Mouse (Mus musculus): ENCODE results near the gene Cyb5r1. TPM values are rescaled to one million over a fixed set of nuclear protein-coding genes. Genes with fewer than 3 reads are reported as not detected.
"Not testable (repeated sequence)": the region's sequence is repeated elsewhere in the genome, so short reads cannot be mapped to it uniquely, and the experiment has no call there.

Cyb5r1 gene
- total RNA-seq, 2 experiments from 2014 or later, result 15.8 to 16.6 TPM

GRCm38 (mm10) chr1:134411706-134412629 lies 6.6 kb downstream of the Cyb5r1 start:
- intact Hi-C loops (cut with DNase I), result loop anchor here (10.0 kb wide), 1 partner anchor 357 kb away; no protein-coding TSS in a partner anchor
- no peak for DNase-seq (ENCODE audit: low spot score in 2 of 2)

GRCm38 (mm10) chr1:134414038-134414437 lies 8.7 kb downstream of the Cyb5r1 start:
- DNase-seq (ENCODE audit: low spot score in 2 of 2), result no peak
- intact Hi-C loops (cut with DNase I), result loop anchor here (2.0 to 10.0 kb wide), 2 partner anchors 51 to 359 kb away; no protein-coding TSS in a partner anchor

- intact Hi-C loops (cut with DNase I), result loop anchor here (2.0 to 10.0 kb wide), 2 partner anchors 52 to 360 kb away; no protein-coding TSS in a partner anchor
- no peak for DNase-seq (ENCODE audit: low spot score in 2 of 2)
Measured at GRCm38 (mm10) chr1:134414501-134415167, 9.3 kb downstream of the Cyb5r1 start.

- intact Hi-C loops (cut with DNase I), result loop anchor here (2.0 to 10.0 kb wide), 2 partner anchors 52 to 360 kb away; no protein-coding TSS in a partner anchor
Measured at GRCm38 (mm10) chr1:134415168-134415831, 9.9 kb downstream of the Cyb5r1 start, which contains the start of gene Adipor1. TSS of gene Adipor1 (plus strand) at chr1:134415378.

GRCm38 (mm10) chr1:134418414-134418975 lies 13.1 kb downstream of the Cyb5r1 start:
- intact Hi-C loops (cut with DNase I), result loop anchor here (10.0 kb wide), 1 partner anchor 364 kb away; no protein-coding TSS in a partner anchor
- DNase-seq (ENCODE audit: low spot score in 2 of 2), result no peak

More at GRCm38 (mm10) chr1:134415168-134415831, 9.9 kb downstream of the Cyb5r1 start, which contains the start of gene Adipor1:
- peak; percentile 97 to 99 for DNase-seq (ENCODE audit: low spot score in 2 of 2)

GRCm38 (mm10) chr1:134419176-134419575 lies 13.8 kb downstream of the Cyb5r1 start:
- no peak for DNase-seq (ENCODE audit: low spot score in 2 of 2)
- intact Hi-C loops (cut with DNase I), result loop anchor here (10.0 kb wide), 1 partner anchor 364 kb away; no protein-coding TSS in a partner anchor

DNA sequence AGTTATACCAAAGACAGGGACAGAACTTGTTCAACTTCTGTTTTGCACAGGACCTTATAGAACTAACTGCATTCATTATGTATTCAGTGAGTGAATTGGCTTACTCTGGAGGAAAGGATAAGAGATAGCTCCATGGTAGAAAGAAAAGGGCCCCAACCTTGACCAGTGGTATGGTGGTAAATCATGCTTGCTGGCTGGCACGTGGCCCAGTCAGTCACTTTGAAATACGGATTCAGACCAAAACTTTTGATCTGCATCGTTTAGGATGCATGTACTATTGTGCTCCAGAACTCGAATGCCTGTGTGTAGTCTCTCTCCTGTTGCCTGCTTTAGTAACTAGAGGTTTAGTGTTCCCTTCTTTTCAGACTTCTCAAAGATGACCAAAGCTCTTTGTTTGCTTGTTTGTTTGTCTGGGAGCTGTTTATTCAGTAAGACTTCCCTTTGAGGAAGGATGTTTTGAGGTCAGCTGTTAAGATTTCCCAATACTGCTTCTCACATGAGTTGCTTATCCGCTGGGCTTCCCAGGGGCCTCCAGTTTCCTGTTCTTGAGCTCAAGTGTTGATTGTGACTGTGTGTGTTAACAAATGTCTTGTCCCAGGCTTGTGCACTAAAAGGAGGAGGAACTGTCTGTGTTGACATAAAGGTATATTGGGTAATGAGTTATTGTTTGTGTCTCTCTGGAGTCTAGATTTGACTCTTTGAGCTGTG lies 14.5 kb downstream of the Cyb5r1 start:
- intact Hi-C loops (cut with DNase I), result loop anchor here (10.0 kb wide), 1 partner anchor 365 kb away; no protein-coding TSS in a partner anchor
- no peak for DNase-seq (ENCODE audit: low spot score in 2 of 2)

- DNase-seq (ENCODE audit: low spot score in 2 of 2), result no peak
- intact Hi-C loops (cut with DNase I), result no loop called here
Measured at GRCm38 (mm10) chr1:134423911-134424310, 18.6 kb downstream of the Cyb5r1 start.

DNA sequence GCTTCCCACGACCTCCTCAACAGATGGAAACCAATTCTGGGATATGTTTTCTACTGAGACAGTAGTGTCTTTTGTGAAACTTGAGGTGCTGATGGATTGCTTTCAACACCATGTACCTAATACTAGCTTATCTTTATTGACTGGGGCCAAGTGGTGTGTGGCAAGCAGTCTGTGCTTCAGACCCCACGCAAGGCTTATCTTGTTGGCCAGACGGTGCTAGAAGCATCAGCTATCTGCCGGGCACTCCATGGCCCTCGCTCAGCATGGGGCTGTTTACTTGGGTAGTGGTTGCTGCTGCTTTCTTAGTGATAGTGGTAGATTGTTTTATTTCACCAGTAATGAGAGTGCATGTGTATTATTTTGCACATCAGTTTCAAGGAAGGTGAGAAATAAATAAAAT lies 20.9 kb downstream of the Cyb5r1 start:
- DNase-seq (ENCODE audit: low spot score in 2 of 2), result no peak
- intact Hi-C loops (cut with DNase I), result no loop called here

- DNase-seq (ENCODE audit: low spot score in 2 of 2), result no peak
- intact Hi-C loops (cut with DNase I), result no loop called here
Measured at GRCm38 (mm10) chr1:134433002-134433401, 27.6 kb downstream of the Cyb5r1 start.

GRCm38 (mm10) chr1:134433473-134433872 lies 28.1 kb downstream of the Cyb5r1 start:
- intact Hi-C loops (cut with DNase I), result no loop called here
- DNase-seq (ENCODE audit: low spot score in 2 of 2), result no peak

DNA sequence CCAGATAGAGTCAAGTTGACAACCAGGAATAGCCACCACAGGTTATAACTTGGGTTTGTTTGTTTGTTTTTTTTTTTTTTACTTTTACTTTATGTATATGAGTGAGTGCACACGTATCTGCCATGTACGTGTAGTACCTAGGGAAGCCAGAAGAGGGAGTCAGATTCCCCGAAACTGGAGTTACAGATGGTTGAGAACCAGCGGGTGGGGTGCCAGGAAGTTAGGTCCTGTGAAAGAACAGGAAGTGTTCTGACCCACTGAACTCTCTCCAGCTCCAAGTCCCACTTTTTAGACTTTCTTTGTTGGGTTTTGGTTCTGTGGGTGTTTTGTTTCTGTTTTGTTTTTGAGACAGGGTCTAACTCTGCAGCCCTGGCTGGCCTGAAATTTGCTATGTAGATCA lies 30.1 kb downstream of the Cyb5r1 start:
- DNase-seq (ENCODE audit: low spot score in 2 of 2), result no peak
- intact Hi-C loops (cut with DNase I), result no loop called here

DNA sequence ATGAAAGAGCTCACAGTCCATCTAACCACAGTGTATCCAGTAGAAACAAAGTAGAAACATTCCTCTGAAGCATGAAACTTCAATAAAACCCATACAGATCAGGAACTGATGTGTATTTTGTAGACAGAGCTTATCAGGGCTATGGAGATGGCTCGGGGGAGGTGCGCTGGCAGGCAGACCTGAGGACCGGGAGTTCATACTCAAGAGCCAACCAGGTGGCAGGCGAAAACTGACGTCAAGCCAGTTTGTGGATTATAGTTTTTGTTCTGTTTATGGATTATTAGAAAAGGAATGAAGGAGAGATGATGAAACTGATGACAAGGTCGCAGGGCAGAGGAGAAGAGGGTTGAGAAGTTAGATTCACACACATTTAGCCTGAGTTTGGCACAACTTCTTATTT lies 35.1 kb downstream of the Cyb5r1 start:
- no peak for DNase-seq (ENCODE audit: low spot score in 2 of 2)
- intact Hi-C loops (cut with DNase I), result no loop called here

DNA sequence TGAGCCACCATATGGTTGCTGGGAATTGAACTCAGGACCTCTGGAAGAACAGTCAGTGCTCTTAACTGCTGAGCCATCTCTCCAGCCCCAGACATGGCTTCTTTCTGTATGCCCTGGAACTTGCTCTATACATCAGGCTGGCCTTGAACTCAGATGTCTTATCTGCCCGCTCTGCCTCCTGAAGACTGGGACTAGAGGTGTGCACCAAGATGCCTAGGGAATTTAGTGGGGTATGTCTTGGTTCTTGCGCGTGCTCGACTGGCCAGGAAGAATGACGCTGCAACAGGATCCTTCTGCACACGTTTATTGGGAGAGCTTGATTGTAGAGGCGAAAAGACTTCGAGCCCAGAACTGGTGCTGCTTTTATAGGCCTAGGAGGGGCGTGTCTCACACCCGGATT lies 36.4 kb downstream of the Cyb5r1 start:
- intact Hi-C loops (cut with DNase I), result not testable (repeated sequence)

GRCm38 (mm10) chr1:134442394-134442793 lies 37.0 kb downstream of the Cyb5r1 start:
- DNase-seq (ENCODE audit: low spot score in 2 of 2), result no peak
- intact Hi-C loops (cut with DNase I), result no loop called here

More for the DNA sequence above, 36.4 kb downstream of the Cyb5r1 start:
- not testable (repeated sequence) for DNase-seq (ENCODE audit: low spot score in 2 of 2)

GRCm38 (mm10) chr1:134443288-134443687 lies 37.9 kb downstream of the Cyb5r1 start:
- DNase-seq (ENCODE audit: low spot score in 2 of 2); intact Hi-C loops (cut with DNase I): not testable (repeated sequence)

DNA sequence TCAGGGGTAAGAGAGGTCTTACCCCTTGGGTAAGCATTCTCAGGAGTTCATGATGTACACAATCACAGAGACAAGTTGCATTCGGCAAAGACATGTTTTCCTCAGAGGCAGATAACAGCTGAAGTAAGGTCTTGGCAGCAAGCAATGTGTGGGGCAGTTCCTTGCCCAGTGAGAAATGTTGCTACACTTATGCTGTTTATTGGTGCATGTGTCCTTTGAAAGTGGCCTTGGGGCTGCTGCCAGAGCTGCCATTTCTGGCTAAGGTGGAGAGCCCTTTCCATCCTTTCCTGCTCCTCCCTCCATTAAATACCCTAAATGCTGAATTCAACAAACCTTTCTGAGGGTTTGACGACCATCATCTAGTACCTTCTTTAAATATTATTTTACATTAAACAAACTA lies 40.1 kb downstream of the Cyb5r1 start:
- DNase-seq (ENCODE audit: low spot score in 2 of 2), result no peak
- intact Hi-C loops (cut with DNase I), result no loop called here

- intact Hi-C loops (cut with DNase I); DNase-seq (ENCODE audit: low spot score in 2 of 2): not testable (repeated sequence)
Measured at GRCm38 (mm10) chr1:134448537-134448936, 43.2 kb downstream of the Cyb5r1 start.

- DNase-seq (ENCODE audit: low spot score in 2 of 2), result no peak
- intact Hi-C loops (cut with DNase I), result no loop called here
Measured at GRCm38 (mm10) chr1:134450201-134450600, 44.8 kb downstream of the Cyb5r1 start.
